9 mouse cellular contexts compared by ENCODE assay signal in the genomic region with DNA sequence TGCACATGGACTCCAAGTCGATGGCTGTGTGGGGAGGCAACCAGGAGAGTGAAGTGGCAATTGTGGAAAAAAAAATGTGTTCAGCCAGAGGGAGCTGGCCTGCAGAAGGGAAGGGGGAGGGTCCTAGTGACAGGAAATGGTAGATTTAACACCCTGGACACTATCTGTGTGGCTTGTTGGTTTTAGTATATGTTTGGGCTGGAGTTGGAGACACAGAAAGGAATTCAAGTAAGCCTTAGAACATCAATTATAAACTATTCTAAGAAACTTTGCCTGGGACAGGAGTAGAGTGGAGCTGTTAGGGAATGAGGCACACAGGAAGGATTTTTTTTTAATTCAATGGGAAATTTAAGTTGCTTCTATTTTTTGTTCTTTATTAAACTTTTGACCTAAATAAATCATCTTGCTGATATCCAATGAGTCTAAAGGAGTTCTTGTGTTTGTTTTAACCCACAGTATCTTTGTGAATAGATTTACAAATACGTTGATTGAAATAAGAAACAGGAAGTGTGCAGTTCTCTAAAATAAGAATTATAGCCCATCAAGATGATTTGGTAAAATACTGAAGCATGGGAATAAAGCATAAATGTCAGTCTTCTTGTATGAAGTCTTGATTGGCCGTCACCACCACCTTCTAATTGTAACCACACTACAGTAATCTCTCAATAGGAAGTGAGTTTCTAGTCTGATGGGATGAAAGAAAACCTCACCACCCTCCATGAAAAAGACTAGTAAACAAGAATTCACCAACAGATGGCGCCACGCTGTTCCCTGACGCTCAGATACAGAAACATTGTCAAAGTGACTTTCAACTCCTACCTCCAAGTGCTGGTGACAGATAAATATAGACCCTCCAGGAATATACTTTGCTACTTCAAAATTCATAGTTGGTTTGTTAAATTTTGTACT. TPM values are rescaled to one million over a fixed set of nuclear protein-coding genes. Genes with fewer than 3 reads are reported as not detected.
DNase-seq lines count a peak whose midpoint lies in the region.
"Had no signal": no experiment of that assay in that cellular context is flagged by ENCODE, and none has a peak within 500 bp of the region (broad histone marks: within the 10 kb centered on the region; RNA-seq: fewer than 3 reads in every experiment).

No protein-coding gene starts in this region.

- DNase-seq in embryo, embryonic 10 days (ENCODE audit: low spot score): peak; percentile 61
- DNase-seq in embryo, embryonic 9.5 days (ENCODE audit: extremely low spot score): no peak
- peak; percentile 53 to 57 for DNase-seq in kidney, postnatal 4 days
- no peak for DNase-seq in kidney, adult 9 months
- peak; percentile 17 to 21 for DNase-seq in B cell, adult 2 months
- peak; percentile 21 for DNase-seq in embryo, embryonic 11 days
- no peak for DNase-seq in cerebellum, postnatal 25 days
- no peak for DNase-seq in left cerebral cortex, postnatal 10 days (ENCODE audit: extremely low spot score in 1 of 2, low spot score in 2 of 2)
- DNase-seq: cerebellum, postnatal 36 days had no signal

- intact Hi-C loops in left cerebral cortex, postnatal 10 days (cut with DNase I): no loop called here

RNA-seq across cellular contexts. Expression of gene Shisa3, which starts 27.7 kb away (rescaled TPM):
- total RNA-seq in left cerebral cortex, postnatal 10 days (2021): 1 to 10 TPM; 1.4 to 1.9 TPM

Comparison
In these comparisons a context has a peak if more than half of its experiments do, and no peak if none do; other contexts are left out.
1. DNase-seq: peak in embryo, embryonic 10 days (single experiment), kidney, postnatal 4 days (2 of 2), B cell, adult 2 months (2 of 2) and embryo, embryonic 11 days (single experiment); none in embryo, embryonic 9.5 days (single experiment), kidney, adult 9 months (single experiment), cerebellum, postnatal 25 days (0 of 2) and left cerebral cortex, postnatal 10 days (0 of 2).